Mouse (Mus musculus): Measurements from ENCODE around the gene Oma1.

Oma1 gene

GRCm38 (mm10) chr4:103313587-103314525 is at the start of gene Oma1:
Gene Oma1, plus strand, starts transcription at chr4:103313812.
- DNase-seq (ENCODE audit: low spot score in 2 of 2), result peak; percentile 95 to 96

- DNase-seq (ENCODE audit: low spot score in 2 of 2), result no peak
Observed at GRCm38 (mm10) chr4:103263812-103264396, 49.7 kb upstream of the Oma1 start.

- DNase-seq (ENCODE audit: low spot score in 2 of 2), result no peak
Observed at GRCm38 (mm10) chr4:103265166-103265565, 48.4 kb upstream of the Oma1 start.

GRCm38 (mm10) chr4:103269336-103269735 is 44.3 kb upstream of the Oma1 start:
- DNase-seq (ENCODE audit: low spot score in 2 of 2), result no peak

- DNase-seq (ENCODE audit: low spot score in 2 of 2), result no peak
Observed at GRCm38 (mm10) chr4:103273021-103273420, 40.6 kb upstream of the Oma1 start.

- DNase-seq (ENCODE audit: low spot score in 2 of 2), result no peak
Observed at GRCm38 (mm10) chr4:103288342-103288741, 25.3 kb upstream of the Oma1 start.

- DNase-seq (ENCODE audit: low spot score in 2 of 2), result no peak
Observed at GRCm38 (mm10) chr4:103290763-103291162, 22.8 kb upstream of the Oma1 start, which contains the start of gene 4921539E11Rik. Gene 4921539E11Rik, minus strand, starts transcription at chr4:103290863.

GRCm38 (mm10) chr4:103299342-103299741 is 14.3 kb upstream of the Oma1 start:
- DNase-seq (ENCODE audit: low spot score in 2 of 2), result no peak

GRCm38 (mm10) chr4:103303851-103304250 is 9.8 kb upstream of the Oma1 start:
- DNase-seq (ENCODE audit: low spot score in 2 of 2), result no peak

GRCm38 (mm10) chr4:103314526-103314910 is 906 bp downstream of the Oma1 start:
- DNase-seq (ENCODE audit: low spot score in 2 of 2), result no peak

GRCm38 (mm10) chr4:103315861-103316260 is 2.2 kb downstream of the Oma1 start:
- DNase-seq (ENCODE audit: low spot score in 2 of 2), result no peak

GRCm38 (mm10) chr4:103321461-103321860 is 7.8 kb downstream of the Oma1 start:
- no peak for DNase-seq (ENCODE audit: low spot score in 2 of 2)

GRCm38 (mm10) chr4:103324688-103325451 is 11.3 kb downstream of the Oma1 start:
- DNase-seq (ENCODE audit: low spot score in 2 of 2), result no peak

GRCm38 (mm10) chr4:103326994-103327393 is 13.4 kb downstream of the Oma1 start:
- no peak for DNase-seq (ENCODE audit: low spot score in 2 of 2)

GRCm38 (mm10) chr4:103329348-103329747 is 15.7 kb downstream of the Oma1 start:
- DNase-seq (ENCODE audit: low spot score in 2 of 2), result no peak

- no peak for DNase-seq (ENCODE audit: low spot score in 2 of 2)
Observed at GRCm38 (mm10) chr4:103335134-103335533, 21.5 kb downstream of the Oma1 start.

GRCm38 (mm10) chr4:103340726-103341125 is 27.1 kb downstream of the Oma1 start:
- DNase-seq (ENCODE audit: low spot score in 2 of 2), result no peak

- no peak for DNase-seq (ENCODE audit: low spot score in 2 of 2)
Observed at GRCm38 (mm10) chr4:103341620-103342019, 28.0 kb downstream of the Oma1 start.

- no peak for DNase-seq (ENCODE audit: low spot score in 2 of 2)
Observed at GRCm38 (mm10) chr4:103346058-103346457, 32.4 kb downstream of the Oma1 start.

GRCm38 (mm10) chr4:103346849-103347248 is 33.2 kb downstream of the Oma1 start:
- no peak for DNase-seq (ENCODE audit: low spot score in 2 of 2)

GRCm38 (mm10) chr4:103349219-103349618 is 35.6 kb downstream of the Oma1 start:
- no peak for DNase-seq (ENCODE audit: low spot score in 2 of 2)

GRCm38 (mm10) chr4:103352926-103353325 is 39.3 kb downstream of the Oma1 start:
- no peak for DNase-seq (ENCODE audit: low spot score in 2 of 2)
